Mouse (Mus musculus) adrenal gland, adult 18-20 months (tissue): ENCODE data around the gene Akap8l. TPM values are rescaled to one million over a fixed set of nuclear protein-coding genes. Genes with fewer than 3 reads are reported as not detected.
A peak's percentile ranks its signal among the peaks of the same experiment; 100 is the strongest.

Experiments
- DNase-seq, 2 experiments: peaks; one replicate each; pipeline ENCODE4 v3.0.0; 2021 to 2022; ENCODE audit warnings: low spot score in 2 of 2
- total RNA-seq, 2 experiments: library from RNA; stranded (reverse); gene quantifications; 1 replicate in 1 of 2; 2 replicates in 1 of 2; pipeline ENCODE4 v1.2.3; 2021

Gene Akap8l
- total RNA-seq, 2 experiments from 2014 or later, result 98.4 to 128 TPM

DNA sequence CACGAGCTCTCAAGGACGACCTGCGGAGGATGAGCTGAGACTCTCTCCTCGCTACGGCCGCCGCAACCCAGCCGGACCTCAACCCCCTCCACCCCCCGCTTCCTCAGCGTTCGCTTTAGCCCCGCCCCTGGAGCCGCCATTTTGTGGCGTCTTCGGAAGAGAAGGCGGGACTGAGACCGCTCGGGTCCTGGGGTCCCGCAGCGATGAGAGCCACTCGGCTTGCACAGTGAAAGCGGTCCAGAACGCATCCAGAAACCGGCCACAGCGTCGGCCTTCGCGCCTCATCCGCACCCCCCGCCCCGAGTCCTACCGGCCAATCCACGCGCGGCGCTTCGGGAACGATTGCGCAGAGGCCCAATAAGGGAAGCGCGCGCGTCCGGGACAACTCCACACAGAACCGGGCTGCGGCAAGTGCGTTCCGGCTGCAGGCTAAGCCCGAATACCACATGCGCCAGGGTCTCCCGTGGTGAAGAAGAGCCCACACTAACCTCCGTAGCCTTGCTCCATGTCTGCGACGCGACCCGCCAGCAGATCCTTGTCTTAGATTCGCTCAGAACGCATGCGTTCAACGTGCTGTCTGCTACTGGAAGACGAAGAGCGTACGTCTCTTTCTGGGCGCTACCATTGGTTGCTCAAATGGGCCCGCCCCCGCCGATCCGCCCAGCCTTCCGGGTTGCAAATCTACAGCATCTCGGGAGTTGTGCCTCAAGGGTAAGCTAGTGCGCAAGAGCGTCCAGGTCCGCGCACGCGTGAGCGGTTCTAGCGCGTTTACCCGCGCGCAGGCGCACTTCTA, 29.6 kb downstream of the Akap8l start, which contains the start of gene Akap8:
Gene Akap8, minus strand, starts transcription at position 642 of the 793 bp plus-strand sequence.
- DNase-seq, result peak; percentile 90 to 92

DNA sequence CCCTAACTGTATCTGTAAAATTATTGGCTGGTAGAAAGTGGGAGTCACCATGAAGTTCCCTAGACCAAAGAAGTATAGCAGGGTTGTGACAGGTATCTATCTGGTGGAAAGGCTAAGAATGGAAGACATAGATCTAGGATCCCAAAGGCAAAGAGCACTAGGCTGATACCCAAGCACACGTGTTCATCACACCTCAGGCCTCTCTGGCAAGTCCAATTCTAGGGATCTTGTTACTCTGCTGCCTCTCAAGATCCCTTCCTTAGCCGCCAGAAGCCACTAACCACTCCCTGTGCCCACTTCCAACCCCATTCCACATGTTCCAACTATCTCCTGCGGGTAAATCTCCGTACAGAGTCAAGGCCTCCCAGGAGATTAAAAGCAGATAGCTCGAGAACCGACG, 30.5 kb downstream of the Akap8l start:
- no peak for DNase-seq

DNA sequence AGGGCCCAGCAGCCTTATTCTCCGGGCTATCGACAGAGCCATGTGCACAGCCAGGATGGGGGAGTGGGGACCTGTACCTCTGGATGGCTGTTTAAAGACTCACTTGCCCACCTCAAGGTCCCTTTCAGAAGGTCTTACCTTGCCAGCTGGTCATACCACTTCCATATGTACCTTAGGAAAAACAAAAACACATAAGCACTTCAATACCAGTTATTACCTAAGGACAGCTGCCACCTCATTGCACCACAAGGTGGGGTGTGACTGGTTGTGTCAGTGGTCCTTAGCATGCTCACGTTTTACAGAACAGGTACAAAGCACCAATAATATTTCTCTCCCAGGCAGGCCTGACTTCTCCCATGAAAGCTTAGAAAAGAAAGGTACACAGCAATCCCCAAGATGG, 32.7 kb downstream of the Akap8l start:
- no peak for DNase-seq

DNA sequence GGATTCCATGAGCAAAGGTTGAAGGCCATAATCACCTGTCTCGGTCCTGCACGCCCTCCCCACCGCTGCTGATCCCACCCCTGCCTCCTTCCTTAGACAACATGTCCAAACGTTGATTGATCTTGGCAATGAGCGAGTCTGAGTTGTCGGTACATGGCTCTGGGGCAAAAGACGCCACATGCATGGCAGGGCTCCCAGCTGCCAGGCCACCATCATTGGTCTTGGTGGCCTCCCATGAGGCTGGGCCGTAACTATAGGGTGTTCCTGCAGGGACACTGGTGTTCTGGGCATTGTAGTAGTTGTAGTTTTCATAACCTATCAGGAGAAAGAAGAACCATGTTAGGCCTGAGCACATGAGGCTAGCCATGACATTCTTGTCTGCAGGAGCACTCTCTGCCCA, 33.4 kb downstream of the Akap8l start:
- DNase-seq, result no peak

DNA sequence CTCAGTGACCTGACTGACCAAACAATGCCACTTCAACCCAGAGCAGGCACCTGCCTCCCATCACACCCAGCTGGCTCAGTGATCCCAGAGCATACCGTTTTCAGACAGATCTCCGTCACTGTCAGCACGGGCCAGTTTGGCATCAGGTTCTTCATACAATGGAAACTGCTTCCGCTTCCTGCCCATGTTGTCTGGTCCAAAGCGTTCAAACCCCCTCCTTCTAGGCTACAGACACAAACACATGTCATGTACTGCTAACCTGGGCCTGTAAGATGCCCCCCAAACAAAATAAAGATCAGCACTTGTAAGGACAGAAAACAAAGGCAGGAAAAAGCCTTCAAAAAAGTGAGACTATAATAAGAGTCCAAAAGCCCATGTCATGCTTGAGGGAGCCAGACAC, 34.8 kb downstream of the Akap8l start:
- no peak for DNase-seq

DNA sequence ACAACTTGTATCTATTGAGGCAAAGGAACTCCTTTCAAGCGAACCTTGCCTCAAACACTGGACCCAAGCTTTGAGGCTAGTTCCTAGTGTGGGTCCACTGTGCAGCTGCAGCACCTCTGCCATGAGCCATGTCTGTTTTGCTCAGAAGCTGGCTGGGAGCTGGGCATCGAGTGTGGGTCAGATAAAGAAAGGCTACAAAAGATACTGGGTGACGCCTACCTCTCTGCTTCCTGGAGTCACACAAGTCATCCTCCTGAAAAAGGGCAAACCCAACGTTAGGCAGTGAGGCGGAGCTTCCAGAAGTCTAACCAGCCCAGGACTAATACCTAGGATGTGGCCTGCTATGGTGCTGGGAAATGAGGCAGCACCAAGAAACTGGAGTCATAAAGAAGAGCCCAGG, 36.5 kb downstream of the Akap8l start:
- no peak for DNase-seq

DNA sequence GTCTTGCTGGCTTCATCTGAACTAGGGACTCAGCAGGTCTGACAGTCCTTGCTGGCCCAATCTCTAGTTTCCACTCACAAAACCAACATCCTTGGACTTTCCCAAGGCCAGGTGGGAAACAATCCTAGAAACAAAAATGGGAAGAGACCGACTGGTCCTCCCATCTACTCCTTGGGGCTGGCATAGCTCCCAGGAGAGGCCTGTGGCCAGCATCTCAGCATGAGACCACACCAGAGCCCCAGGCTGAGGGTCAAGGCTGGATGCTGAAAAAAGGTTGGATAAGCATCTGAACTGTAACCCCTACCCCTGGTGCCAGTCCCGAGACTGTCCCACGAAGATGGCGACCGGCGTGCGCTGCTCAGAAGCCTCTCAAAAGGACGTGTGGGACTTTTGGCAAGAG, 37.6 kb downstream of the Akap8l start:
- DNase-seq, result no peak

DNA sequence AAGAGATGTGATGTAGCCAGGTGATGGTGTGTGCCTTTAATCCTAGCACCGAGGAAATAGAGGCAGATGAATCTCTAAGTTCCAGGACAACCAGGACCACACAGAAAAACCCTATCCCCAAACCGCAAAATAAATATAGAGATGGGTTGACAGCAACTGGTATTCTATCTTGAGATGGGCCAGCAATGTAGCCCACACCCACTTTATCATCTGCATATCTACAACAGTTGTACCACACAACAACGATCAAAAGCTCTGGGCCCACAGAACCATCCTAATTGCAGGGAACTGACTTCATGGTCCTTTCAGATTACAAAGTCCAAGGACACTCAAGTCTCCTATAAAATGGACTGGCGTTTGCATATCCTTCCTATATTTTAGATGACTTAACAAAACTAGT, 42.4 kb downstream of the Akap8l start:
- DNase-seq, result no peak

DNA sequence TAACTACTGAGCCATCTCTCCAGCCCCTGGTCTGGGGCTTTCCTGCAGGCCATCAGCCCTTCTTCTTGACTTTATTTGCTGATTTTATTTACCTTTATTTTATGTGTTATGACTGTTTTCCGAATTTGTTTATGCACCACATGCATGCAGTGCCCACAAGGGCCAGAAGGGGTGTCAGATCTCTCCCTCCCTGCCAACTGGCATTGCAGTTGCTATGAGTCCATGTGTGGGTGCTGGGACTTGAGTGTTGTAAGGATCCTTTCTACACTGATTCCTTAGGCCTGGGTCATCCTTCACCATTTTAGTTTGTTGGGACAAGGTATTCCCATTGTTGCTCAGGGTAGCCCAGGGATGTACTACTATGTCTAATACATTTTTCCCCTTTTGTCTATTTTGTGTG, 52.3 kb downstream of the Akap8l start:
- no peak for DNase-seq

DNA sequence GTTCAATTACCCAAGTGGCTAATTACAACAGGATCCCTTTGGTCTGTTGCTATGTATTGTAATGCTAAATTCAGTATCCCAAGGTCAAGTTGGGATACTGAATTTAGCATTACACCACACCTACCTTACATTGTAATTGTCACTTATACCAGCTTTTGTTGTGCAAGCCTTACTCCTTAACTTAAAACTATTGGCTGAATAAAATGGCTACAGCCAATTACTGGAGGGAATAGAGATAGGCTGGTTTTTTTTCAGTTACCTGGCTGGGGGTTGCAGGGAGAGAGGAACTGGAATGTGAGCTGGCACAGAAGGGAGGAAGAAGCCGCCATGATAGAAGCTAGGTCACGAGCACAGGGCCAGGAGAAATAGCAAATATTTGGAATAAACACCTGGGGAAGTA, 54.5 kb downstream of the Akap8l start:
- no peak for DNase-seq

DNA sequence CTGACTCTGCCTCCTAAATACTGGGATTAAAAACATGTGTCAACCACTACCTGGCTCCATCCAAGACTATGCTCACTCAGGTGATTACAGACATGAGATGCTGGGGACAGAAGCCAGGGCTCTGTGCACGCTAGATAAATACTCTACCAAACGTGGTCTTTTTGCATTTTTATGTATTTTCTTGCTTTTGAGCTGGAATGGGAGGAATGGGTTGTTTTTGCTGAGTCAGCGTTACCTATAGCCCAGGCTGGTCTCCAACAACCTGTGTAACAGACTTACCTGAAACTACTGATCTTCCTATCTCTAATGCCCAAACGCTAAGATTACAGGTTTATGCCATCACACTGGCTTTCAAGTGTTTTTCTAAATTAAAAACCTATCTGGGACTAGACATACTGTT, 55.2 kb downstream of the Akap8l start:
- no peak for DNase-seq

DNA sequence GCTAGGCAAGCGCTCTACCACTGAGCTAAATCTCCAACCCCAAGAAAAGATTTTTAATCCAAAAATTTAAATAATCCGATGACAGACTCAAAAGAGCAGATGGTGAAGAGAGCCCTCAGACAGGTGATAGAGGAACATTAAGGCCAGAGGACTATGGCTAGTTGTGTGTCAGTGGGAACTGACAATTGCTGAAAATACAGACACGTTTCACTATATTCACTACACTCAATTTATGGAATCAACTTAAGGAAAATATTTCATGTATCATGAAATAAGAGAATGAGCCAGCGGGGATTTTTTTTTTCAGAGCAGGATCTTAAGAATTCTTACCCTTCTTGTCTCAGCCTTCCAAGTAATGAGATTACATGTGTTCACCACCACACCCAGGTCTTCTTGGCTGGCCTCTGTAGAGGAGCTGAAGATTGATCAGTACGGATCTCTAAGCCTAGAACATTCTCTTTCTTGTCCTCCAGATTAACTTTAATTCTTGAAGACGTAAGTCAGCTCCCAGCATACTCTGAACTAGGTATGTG, 65.2 kb downstream of the Akap8l start:
- DNase-seq, result no peak

DNA sequence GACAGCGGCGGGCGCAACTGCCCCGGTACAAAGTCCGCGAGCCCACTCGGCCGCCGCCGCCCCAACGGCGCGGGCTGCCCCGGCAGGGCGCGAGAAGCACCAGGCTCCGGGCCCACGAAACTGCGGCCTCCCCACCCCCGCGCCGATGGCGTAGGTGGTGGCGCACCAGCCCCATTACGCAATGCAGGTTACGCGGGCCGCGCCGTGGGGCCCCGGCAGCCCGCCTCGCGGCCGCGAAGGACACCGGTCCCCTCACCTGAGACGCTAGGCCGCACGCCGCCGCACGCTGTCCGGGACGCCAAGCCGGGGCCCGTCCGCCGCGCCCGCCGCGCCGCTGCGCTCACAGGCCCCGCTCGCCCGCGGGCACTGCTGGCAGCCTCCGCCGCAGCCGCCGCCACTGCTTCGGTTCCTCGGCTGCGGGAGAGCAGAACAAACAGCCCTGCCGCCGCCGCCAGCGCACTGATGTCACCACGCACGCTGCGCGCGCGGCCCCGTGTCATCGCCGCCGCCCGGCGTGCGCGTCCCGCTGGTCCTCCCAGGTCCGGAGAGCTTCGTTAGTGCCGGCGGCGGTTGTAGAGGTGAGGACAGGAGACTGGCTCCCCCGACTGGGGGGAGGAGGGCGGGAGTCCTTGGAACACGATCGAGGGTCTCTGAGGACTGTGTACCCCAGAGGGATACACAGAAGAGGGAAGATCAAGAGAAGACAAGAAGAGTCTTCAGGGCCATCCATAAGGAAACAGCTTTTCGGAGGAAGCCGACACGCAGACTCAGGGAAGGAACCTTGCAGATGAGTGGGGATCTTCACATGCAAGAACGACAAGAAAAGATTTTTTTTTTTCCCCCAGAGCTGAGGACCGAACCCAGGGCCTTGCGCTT, 65.9 kb downstream of the Akap8l start, which contains the start of gene Brd4:
Gene Brd4, minus strand, starts transcription at position 461 of the 876 bp plus-strand sequence.
- DNase-seq, result peak; percentile 89 to 92

DNA sequence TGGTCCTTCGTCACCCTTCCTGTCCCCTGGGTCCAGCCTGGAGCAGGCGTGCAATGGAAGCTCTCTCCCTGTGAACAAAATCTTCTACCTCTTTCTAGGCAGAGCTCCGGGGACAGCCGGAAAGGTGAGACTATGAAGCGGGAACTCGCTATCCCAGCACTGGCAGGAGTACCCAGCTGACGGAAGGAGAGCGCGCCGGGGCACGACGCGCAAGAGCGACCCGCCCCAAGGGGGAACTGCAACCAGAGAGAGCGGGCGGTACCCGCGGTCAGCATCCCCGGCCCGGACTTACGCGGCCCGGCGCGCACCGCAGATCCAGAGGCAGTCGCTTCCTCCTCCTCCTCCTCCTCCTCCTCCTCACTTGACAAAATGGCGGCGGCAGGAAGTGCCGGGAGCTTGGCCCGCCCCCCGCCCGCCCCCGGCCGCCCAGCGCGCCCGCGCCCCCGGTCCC, 66.6 kb downstream of the Akap8l start:
- DNase-seq, result peak; percentile 53 to 61

DNA sequence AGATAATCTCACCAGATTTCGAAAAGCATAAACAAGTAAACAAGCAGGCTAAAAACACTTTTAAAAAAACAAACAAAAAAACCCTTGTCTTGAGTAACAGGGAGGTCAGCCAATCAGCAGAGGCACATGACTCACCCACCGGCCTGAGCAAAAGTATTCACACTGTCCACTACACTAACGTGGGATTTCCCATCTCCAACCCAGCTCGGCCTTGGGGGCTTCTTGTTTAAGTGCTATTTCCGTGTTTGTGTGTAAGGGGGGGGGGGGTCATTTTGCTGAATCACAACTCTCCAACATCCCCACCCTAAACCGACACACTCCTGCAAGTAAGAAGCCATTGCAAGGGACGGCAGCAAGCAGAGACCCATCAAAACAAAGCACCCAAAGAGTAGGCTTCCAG, 67.1 kb downstream of the Akap8l start:
- peak in 1 of 2 experiments; percentile 35 for DNase-seq

DNA sequence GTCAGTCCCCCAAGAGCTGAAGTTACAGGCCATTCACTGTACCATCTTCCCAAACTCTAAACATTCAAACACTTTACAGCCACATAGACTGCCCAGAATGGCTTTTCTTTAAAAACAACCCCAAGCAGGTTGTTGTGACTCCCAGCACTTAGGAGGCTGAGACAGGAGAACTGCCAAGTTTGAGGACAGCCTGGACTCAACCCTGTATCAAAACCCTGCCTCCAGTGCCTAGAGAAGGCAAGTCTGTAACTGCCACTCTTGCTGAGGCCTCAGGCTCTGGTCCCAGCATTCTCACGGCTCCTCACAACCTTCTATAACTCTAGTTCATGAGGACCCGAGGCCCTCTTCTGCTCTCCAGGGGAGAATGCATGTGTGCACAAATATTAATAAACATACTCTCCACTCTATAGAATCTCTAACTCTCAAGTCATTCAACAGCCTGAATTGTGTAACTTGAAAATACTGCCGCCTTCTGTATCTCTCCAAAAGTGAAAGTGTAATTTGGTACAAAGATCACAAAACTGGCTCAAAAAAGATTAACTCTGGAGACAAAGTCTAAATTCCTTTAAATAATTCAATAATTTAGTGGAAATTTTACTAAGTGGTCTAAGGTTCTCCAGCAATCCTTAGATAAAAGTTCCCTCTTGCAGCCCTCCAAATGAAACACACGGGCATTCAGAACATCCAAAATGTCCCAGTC, 68.6 kb downstream of the Akap8l start:
- no peak for DNase-seq

DNA sequence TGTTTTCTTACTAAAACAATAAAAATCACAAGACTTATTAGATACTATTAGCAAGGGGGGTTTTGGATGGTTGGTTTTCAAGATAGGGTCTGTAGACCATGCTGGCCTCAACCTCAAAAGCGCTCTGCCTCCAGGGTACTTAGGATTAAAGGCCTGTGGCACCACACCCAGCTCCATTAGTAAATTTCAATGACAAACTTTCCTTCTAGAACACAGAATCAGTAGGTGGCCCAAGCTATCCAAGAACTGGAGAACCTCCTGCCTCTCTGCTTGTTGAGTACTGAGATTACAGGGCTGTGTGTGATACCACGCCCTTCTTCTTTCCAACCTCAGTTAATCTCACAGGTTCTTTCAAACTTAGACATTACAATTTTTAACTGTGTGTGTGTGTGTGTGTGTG, 69.3 kb downstream of the Akap8l start:
- no peak for DNase-seq

DNA sequence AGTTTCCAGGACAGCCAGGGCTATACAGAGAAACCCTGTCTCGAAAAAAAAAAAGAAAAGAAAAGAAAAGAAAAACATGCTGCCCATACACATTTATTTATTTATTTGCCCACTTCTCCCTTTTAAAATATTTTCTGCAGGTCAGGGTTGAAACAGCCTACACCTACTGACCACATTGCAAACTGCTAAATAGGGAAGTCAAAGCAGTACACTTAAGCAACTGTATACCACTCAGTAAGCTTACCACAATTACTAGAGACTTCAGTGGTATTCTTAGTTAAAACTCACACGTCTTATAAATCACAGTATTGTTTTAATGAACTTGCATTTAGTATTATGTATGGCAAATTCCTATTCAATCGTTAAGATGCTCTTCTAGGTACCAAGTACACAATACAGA, 69.8 kb downstream of the Akap8l start:
- no peak for DNase-seq

DNA sequence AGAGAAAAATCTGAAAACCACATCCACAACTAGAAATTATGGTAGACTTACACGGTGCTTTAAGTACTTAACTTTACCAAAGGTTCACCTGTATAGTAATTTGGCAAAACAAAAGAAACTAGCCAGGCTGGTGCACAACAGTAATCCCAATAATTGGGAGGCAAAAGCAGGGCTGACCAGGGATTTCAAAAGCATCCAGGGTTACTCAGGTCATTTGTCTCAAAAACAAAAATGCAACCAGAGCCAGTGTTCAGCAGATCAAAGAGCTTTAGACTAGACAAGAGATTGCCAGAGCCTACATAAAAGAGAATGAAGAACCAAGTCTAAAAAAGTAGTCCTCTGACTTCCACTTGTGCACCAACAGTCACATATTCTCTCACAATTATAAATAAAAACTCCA, 73.2 kb downstream of the Akap8l start:
- no peak for DNase-seq

DNA sequence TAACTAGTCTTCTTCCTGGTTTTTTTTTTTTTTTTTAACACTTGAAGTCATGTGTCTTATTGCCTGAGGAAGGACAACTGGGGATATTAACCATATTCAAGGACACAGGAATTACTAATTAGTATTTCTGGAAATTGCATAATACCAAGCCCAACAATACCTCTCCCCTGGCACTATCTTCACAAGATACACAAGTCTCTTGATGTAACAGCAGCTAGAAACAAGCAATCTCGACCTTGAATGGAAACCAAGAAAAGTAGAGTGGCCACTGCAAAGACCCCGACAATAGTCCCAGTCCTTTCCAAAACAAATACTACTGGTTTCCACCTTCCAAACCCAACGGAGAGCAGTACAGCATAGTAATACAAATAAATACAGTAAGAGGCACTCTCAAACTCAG, 74.8 kb downstream of the Akap8l start:
- DNase-seq, result no peak
